21 mouse cellular contexts compared by ENCODE assay signal in the genomic region with DNA sequence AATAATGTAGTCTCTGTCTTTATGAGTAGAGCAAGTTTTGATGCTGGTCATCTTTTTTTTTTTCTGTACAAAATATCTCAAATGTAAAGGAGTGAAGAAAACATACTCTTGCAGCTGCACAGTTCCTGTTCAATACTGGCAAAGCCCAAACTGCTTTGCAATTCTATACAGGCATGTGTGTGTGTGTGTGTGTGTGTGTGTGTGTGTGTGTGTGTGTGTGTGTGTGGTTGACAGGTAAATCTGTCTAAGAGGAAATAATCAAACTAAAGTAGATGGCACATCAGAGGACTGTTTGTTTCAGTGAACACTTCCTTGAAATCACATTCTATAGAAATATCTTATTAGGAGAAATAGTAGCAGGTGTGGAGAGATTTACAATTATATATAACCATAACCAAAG.
DNase-seq lines count a peak whose midpoint lies in the region; TF ChIP-seq lines count a peak whose summit lies in the region.
"Had no signal": no experiment of that assay in that cellular context is flagged by ENCODE, and none has a peak within 500 bp of the region (broad histone marks: within the 10 kb centered on the region; RNA-seq: fewer than 3 reads in every experiment).

No protein-coding gene starts in this region.

- intact Hi-C loops in heart, adult 2 months (cut with DNase I): no loop called here
- intact Hi-C loops in left cerebral cortex, postnatal 14 days (cut with DNase I): no loop called here

- H3K36me3 ChIP-seq in heart, embryonic 10.5 days: no peaks in the 10 kb centered on the region
- no peaks in the 10 kb centered on the region for H3K36me3 ChIP-seq in heart, adult 2 months (ENCODE audit: control insufficient read depth, insufficient read depth, low read length)
- H3K36me3 ChIP-seq: embryonic facial prominence, embryonic 13.5 days; embryonic facial prominence, embryonic 15.5 days; forebrain, embryonic 10.5 days; forebrain, embryonic 12.5 days; G1E had no signal

- H3K4me3 ChIP-seq in heart, embryonic 10.5 days: no peak overlapping the region
- H3K4me3 ChIP-seq in heart, adult 2 months: no peak overlapping the region
- H3K4me3 ChIP-seq: embryonic facial prominence, embryonic 13.5 days; embryonic facial prominence, embryonic 15.5 days; erythroblast, embryonic 14.5 days; forebrain, embryonic 10.5 days; forebrain, embryonic 12.5 days had no signal

- no peak for TF ChIP-seq CTCF in heart, adult 2 months (IDR thresholded peaks at IDR 0.05)

- peak overlapping the region; percentile 77; the same call in 1 of the 2 replicates for H3K27ac ChIP-seq in heart, embryonic 10.5 days
- H3K27ac ChIP-seq in heart, adult 2 months: no peak overlapping the region
- H3K27ac ChIP-seq: embryonic facial prominence, embryonic 13.5 days; embryonic facial prominence, embryonic 15.5 days; forebrain, embryonic 10.5 days; forebrain, embryonic 12.5 days had no signal

- TF ChIP-seq EP300 in heart, adult 2 months (IDR thresholded peaks at IDR 0.05; ENCODE audit: insufficient read depth, low read depth, low read length): no peak

- H3K79me2 ChIP-seq in heart, adult 2 months (replicated peaks; ENCODE audit: control insufficient read depth, insufficient read depth, low read length): no peaks in the 10 kb centered on the region

- TF ChIP-seq POLR2A in heart, adult 2 months (IDR thresholded peaks at IDR 0.05; ENCODE audit: insufficient read depth, low read depth, low read length): no peak

- no peaks in the 10 kb centered on the region for H3K9me3 ChIP-seq in heart, embryonic 10.5 days
- H3K9me3 ChIP-seq: embryonic facial prominence, embryonic 13.5 days; embryonic facial prominence, embryonic 15.5 days; forebrain, embryonic 10.5 days; forebrain, embryonic 12.5 days; G1E had no signal

- DNase-seq in heart, embryonic 10.5 days (ENCODE audit: low spot score): no peak
- no peak for DNase-seq in heart, adult 2 months
- DNase-seq in T-cell, adult 2 months (ENCODE audit: low spot score): peak; percentile 20
- no peak for DNase-seq in thymus, postnatal 10 days (ENCODE audit: low spot score in 2 of 2)
- no peak for DNase-seq in left cerebral cortex, postnatal 14 days (ENCODE audit: low spot score in 2 of 2)
- DNase-seq: adrenal gland, adult 2 months; adrenal gland, postnatal 10 days; adrenal gland, postnatal 25 days; cerebellum, adult 11 months; cerebellum, adult 18-20 months; cerebellum, adult 8-10 months; cerebellum, adult 9-11 months; cerebellum, postnatal 36 days had no signal

- no peaks in the 10 kb centered on the region for H3K27me3 ChIP-seq in heart, embryonic 10.5 days (ENCODE audit: insufficient read depth, poor library complexity, severe bottlenecking)
- no peaks in the 10 kb centered on the region for H3K27me3 ChIP-seq in heart, adult 2 months (ENCODE audit: control insufficient read depth, insufficient read depth, low read length)
- H3K27me3 ChIP-seq: CH12.LX; embryonic facial prominence, embryonic 13.5 days; embryonic facial prominence, embryonic 15.5 days; Patski had no signal

- H3K4me1 ChIP-seq in heart, embryonic 10.5 days: peaks cover 30% of the 10 kb centered on the region
- no peaks in the 10 kb centered on the region for H3K4me1 ChIP-seq in heart, adult 2 months (ENCODE audit: control insufficient read depth, insufficient read depth, low read length)
- H3K4me1 ChIP-seq: embryonic facial prominence, embryonic 13.5 days; embryonic facial prominence, embryonic 15.5 days had no signal

- no peak overlapping the region for H3K9ac ChIP-seq in heart, adult 2 months (ENCODE audit: low read depth, low read length)
- H3K9ac ChIP-seq: embryonic facial prominence, embryonic 13.5 days; embryonic facial prominence, embryonic 15.5 days; forebrain, embryonic 12.5 days had no signal
